Mouse (Mus musculus) olfactory bulb, adult 2 months (tissue): Measurements from ENCODE around the gene Golt1a. TPM values are rescaled to one million over a fixed set of nuclear protein-coding genes. Genes with fewer than 3 reads are reported as not detected.

ENCODE experiments used
- H3K27ac ChIP-seq: fragments of 200-500 bp; 2 replicates; pipeline ENCODE4 v1.5.1; 2012; ENCODE audit warnings: low read depth, low read length; ENCODE audit not compliant: insufficient read depth
- H3K4me1 ChIP-seq: fragments of 200-500 bp; 2 replicates; pipeline ENCODE4 v1.6.1; 2012; ENCODE audit warnings: low read length; ENCODE audit not compliant: control insufficient read depth, insufficient read depth
- H3K4me3 ChIP-seq: fragments of 200-500 bp; 2 replicates; pipeline ENCODE4 v1.5.1; 2012; ENCODE audit warnings: mild to moderate bottlenecking, low read depth, low read length, moderate library complexity; ENCODE audit not compliant: insufficient read depth
- CTCF ChIP-seq: fragments of 200-500 bp; IDR thresholded peaks from 2 replicates; pipeline ENCODE4 v1.5.1; 2012; ENCODE audit warnings: low read depth, mild to moderate bottlenecking, low read length, moderate library complexity; ENCODE audit not compliant: insufficient read depth
- POLR2A ChIP-seq: fragments of 200-500 bp; IDR thresholded peaks from 2 replicates; pipeline ENCODE4 v1.6.1; 2012; ENCODE audit warnings: mild to moderate bottlenecking, low read depth, low read length, moderate library complexity; ENCODE audit not compliant: insufficient read depth
- WGBS: fragments of 180-500 bp; shearing (Covaris S2); methylation state at CpG from one replicate; pipeline ENCODE4 v1.1.7; 2018; 5-methylcytosine and 5-hydroxymethylcytosine counted together
- polyA plus RNA-seq: library from polyadenylated mRNA; stranded (reverse); fragments of >200 nt; gene quantifications from 2 replicates; pipeline ENCODE4 v1.2.4, GENCODE M21; 2012; ENCODE audit warnings: low replicate concordance; ENCODE audit not compliant: missing spikeins, insufficient read depth, insufficient read length

Golt1a gene
- polyA plus RNA-seq, 1 experiment: not detected

DNA sequence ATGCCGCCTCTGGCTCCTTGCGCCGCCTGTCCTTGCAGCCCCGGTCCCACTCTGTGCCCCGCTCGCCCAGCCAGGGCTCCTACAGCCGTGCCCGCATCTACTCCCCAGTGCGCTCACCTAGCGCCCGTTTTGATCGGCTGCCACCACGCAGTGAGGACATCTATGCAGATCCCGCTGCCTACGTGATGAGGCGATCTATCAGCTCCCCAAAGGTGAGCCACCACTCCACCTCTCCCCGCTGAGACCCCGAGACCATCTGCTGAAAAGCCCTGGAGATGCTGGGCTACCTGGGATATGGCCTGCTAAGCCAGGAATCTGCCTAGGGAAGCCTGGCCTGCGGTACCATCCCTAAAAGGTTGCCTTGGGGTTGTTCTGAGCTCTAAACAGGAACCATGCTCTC is 35.4 kb upstream of the Golt1a start:
- H3K4me1 ChIP-seq: peaks cover under 1% of the 10 kb centered on the region; the same call in 1 of the 2 replicates
- TF ChIP-seq CTCF: no peak
- no peak for TF ChIP-seq POLR2A
- H3K27ac ChIP-seq: no peak overlapping the region
- no peak overlapping the region for H3K4me3 ChIP-seq
- 97% methylated on average over 19 of the region's 19 CpGs for WGBS

DNA sequence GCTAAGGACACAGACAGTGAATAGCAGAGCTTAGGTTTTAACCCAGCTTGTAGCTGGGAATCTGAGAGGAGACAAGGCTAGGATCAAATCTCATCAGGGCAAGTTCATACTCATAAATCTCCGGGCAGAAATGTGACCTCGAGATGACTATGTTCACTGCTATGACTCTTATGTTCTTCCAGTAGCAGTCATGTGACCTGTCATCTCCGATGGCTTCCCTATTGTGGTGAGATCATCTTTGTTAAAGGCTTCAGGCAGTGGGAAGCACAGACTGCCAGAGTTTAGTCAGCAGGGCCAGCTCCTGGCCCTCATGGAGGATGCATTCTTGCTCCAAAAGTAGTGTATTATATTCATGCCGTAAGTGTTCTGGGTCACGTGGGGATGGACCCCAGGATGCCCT is 32.6 kb upstream of the Golt1a start:
- no peak overlapping the region for H3K27ac ChIP-seq
- WGBS: 79% methylated on average over 5 of the region's 5 CpGs

GRCm38 (mm10) chr1:133278539-133278938 is 31.1 kb upstream of the Golt1a start:
- H3K27ac ChIP-seq: no peak overlapping the region
- no peak overlapping the region for H3K4me3 ChIP-seq
- 87% methylated on average over 6 of the region's 6 CpGs for WGBS
- TF ChIP-seq CTCF (no peak), POLR2A (no peak)
- peaks cover 3% of the 10 kb centered on the region for H3K4me1 ChIP-seq

More for the DNA sequence above, 32.6 kb upstream of the Golt1a start:
- TF ChIP-seq POLR2A (no peak), CTCF (no peak)
- Histone ChIP-seq H3K4me1 (peaks cover 3% of the 10 kb centered on the region), H3K4me3 (no peak overlapping the region)

- 82% methylated on average over 15 of the region's 15 CpGs for WGBS
- H3K4me1 ChIP-seq: peaks cover 3% of the 10 kb centered on the region
- TF ChIP-seq POLR2A (no peak), CTCF (no peak)
Observed at GRCm38 (mm10) chr1:133278946-133279631, 30.5 kb upstream of the Golt1a start.

DNA sequence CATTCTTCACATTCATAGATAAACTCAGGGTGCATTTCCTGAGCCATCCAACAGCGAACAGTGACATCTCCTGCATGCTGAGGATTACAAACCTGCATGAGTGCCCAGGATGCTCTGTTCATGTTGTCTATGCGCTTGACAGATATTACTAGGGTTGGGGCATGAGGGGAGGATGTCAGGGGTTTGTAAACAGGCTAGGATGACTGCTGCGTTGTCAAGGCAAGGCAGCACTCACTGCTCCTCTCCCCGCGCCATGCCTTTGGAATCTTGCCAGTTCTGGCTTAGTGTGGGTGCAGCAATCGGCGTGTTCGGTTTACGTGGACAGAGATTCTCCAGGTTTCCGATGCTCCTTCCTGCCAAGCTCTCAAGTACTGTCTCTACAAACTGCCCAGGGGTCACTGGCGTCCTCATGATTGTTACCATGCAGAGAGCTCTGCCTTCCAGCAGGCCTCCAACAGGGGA is 29.9 kb upstream of the Golt1a start:
- Histone ChIP-seq H3K27ac (no peak overlapping the region), H3K4me3 (no peak overlapping the region), H3K4me1 (peaks cover 3% of the 10 kb centered on the region)
- TF ChIP-seq POLR2A (no peak), CTCF (no peak)
- 53% methylated on average over 11 of the region's 11 CpGs for WGBS

More at GRCm38 (mm10) chr1:133278946-133279631, 30.5 kb upstream of the Golt1a start:
- Histone ChIP-seq H3K4me3 (no peak overlapping the region), H3K27ac (no peak overlapping the region)

DNA sequence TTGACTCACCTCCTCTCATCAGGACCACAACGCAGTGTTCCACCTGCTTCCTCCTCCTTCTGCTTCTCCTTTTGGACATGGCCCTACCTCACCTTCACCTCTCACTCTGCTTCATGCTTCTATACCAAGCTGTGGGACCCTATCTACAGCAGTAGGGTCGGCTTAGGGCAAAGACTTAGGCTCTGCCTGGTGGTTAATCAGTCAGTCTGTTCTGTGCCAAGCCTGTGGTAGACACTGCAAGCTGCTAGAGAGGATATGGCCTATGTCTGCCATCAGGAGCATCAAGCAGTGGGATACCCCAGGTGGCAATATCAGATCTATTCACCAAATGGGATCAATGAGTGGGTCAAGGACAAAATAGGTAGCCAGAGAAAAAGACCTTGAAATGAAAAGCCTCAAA is 29.1 kb upstream of the Golt1a start:
- 98% methylated on average over 2 of the region's 2 CpGs for WGBS
- Histone ChIP-seq H3K4me1 (peaks cover 3% of the 10 kb centered on the region), H3K4me3 (no peak overlapping the region), H3K27ac (no peak overlapping the region)
- TF ChIP-seq POLR2A: no peak
- no peak for TF ChIP-seq CTCF

- Histone ChIP-seq H3K4me3 (no peak overlapping the region), H3K27ac (no peak overlapping the region), H3K4me1 (no peaks in the 10 kb centered on the region)
- TF ChIP-seq CTCF (no peak), POLR2A (no peak)
- 92% methylated on average over 7 of the region's 7 CpGs for WGBS
Observed at GRCm38 (mm10) chr1:133285907-133286306, 23.7 kb upstream of the Golt1a start.

DNA sequence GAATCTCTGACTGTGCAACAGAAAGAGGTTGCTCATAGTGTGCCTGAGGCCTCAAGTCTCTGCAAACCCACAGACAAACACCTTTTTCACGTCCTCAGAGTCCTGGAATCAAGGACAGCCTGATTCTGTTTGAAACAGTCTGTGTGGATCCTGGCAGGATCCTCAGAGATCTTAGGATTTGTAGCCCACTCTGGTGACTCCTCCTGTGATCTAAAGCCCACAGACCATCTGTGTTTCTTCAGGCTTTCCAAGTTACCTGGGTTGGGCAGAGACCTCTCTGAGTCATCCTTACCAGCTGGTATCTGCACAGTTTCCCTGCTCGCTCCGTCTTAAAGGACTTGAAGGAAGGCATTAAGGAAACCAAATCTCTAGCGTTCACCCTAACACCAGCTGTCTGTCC is 22.5 kb upstream of the Golt1a start:
- no peaks in the 10 kb centered on the region for H3K4me1 ChIP-seq
- TF ChIP-seq CTCF (no peak), POLR2A (no peak)
- no peak overlapping the region for H3K27ac ChIP-seq
- no peak overlapping the region for H3K4me3 ChIP-seq
- WGBS: 95% methylated on average over 4 of the region's 4 CpGs

DNA sequence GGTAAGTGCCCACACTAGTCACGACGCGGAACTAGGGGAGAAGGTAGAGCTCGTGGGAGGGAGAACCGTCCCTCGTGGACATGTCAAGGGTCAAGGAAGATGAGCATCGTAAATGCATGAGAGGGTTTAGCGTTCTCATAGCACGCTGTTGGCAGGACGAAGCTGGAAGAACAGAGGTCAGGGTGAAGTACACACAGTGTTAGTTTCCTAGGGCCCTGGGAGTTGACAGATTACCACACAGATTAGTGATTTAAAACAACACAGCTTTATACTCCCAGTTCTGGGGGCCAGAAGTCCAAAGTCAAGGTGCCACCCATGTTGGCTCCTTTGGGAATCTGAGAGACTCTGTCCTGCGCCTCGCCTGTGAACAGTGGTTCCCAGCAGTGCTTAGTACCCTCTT is 21.7 kb upstream of the Golt1a start:
- WGBS: 95% methylated on average over 12 of the region's 12 CpGs

More for the DNA sequence above, 21.7 kb upstream of the Golt1a start:
- Histone ChIP-seq H3K4me3 (no peak overlapping the region), H3K27ac (no peak overlapping the region), H3K4me1 (no peaks in the 10 kb centered on the region)
- TF ChIP-seq POLR2A: no peak
- TF ChIP-seq CTCF: no peak
